Mouse (Mus musculus) heart, adult 2 months (tissue): ENCODE data around the gene Agap2.

Source experiments
- CTCF ChIP-seq: fragments of 200-600 bp; IDR thresholded peaks from 2 replicates; pipeline ENCODE4 v1.8.1; 2022; ENCODE audit warnings: antibody characterized with exemption, mild to moderate bottlenecking, moderate library complexity
- EP300 ChIP-seq: fragments of 200-500 bp; IDR thresholded peaks from 2 replicates; pipeline ENCODE4 v1.6.1; 2011; ENCODE audit warnings: low read depth, low read length, control low read depth; ENCODE audit not compliant: insufficient read depth
- POLR2A ChIP-seq: fragments of 200-500 bp; IDR thresholded peaks from 2 replicates; pipeline ENCODE4 v1.6.1; 2011; ENCODE audit warnings: mild to moderate bottlenecking, low read depth, low read length, control low read depth; ENCODE audit not compliant: insufficient read depth

- TF ChIP-seq CTCF (no peak), POLR2A (no peak), EP300 (no peak)
Measured at GRCm38 (mm10) chr10:127043187-127043586, 31.9 kb upstream of the Agap2 start.
